Mouse (Mus musculus) neural tube, embryonic 12.5 days (tissue): ENCODE measurements at regions not wholly inside any gene's neighbourhood (a gene's known extent, or its start where the extent isn't known, plus 50 kb on each side); places are given as distances from the start of the nearest gene placed in this dataset.

ENCODE experiments used
- ATAC-seq: fragments of 200-750 bp; cut with Nextera tagmentation; 2 replicates; pipeline ENCODE4 v1.8.0; 2017; ENCODE audit warnings: low read depth, mild to moderate bottlenecking, moderate TSS enrichment, moderate library complexity; ENCODE audit not compliant: low FRiP score
- H3K27ac ChIP-seq: fragments of 300-500 bp; sonication (generic); 2 replicates; pipeline ENCODE4 v1.5.1; 2016
- H3K27me3 ChIP-seq: fragments of 300-500 bp; sonication (generic); replicated peaks from 2 replicates; pipeline ENCODE4 v1.6.1; 2016; ENCODE audit warnings: mild to moderate bottlenecking
- H3K36me3 ChIP-seq: fragments of 300-500 bp; sonication (generic); 2 replicates; pipeline ENCODE4 v1.6.1; 2016; ENCODE audit warnings: mild to moderate bottlenecking
- H3K4me1 ChIP-seq: fragments of 300-500 bp; sonication (generic); 2 replicates; pipeline ENCODE4 v1.6.1; 2016
- H3K4me2 ChIP-seq: fragments of 300-500 bp; sonication (generic); replicated peaks from 2 replicates; pipeline ENCODE4 v1.6.1; 2016; ENCODE audit warnings: mild to moderate bottlenecking
- H3K4me3 ChIP-seq: fragments of 300-500 bp; sonication (generic); 2 replicates; pipeline ENCODE4 v1.5.1; 2016
- H3K9ac ChIP-seq: fragments of 300-500 bp; sonication (generic); 2 replicates; pipeline ENCODE4 v1.6.1; 2016; ENCODE audit warnings: mild to moderate bottlenecking
- H3K9me3 ChIP-seq: fragments of 300-500 bp; sonication (generic); 2 replicates; pipeline ENCODE4 v1.6.1; 2016; ENCODE audit warnings: mild to moderate bottlenecking
- WGBS: fragments of 180-500 bp; shearing (Covaris S2); methylation state at CpG from one replicate; pipeline ENCODE4 v1.1.7; 2016; 5-methylcytosine and 5-hydroxymethylcytosine counted together

GRCm38 (mm10) chr16:77499537-77500301 lies 102.2 kb downstream of the Gm11146 start:
- H3K4me3 ChIP-seq = no peak overlapping the region
- H3K9me3 ChIP-seq = no peaks in the 10 kb centered on the region
- no peak overlapping the region for H3K27ac ChIP-seq
- peak overlapping the region; percentile 50 for H3K4me2 ChIP-seq
- no peaks in the 10 kb centered on the region for H3K27me3 ChIP-seq
- peaks cover 10% of the 10 kb centered on the region for H3K4me1 ChIP-seq
- H3K36me3 ChIP-seq = no peaks in the 10 kb centered on the region
- WGBS = 39% methylated on average over 18 of the region's 18 CpGs
- peak; percentile 93 for ATAC-seq
- H3K9ac ChIP-seq = no peak overlapping the region

GRCm38 (mm10) chr16:77495310-77495709 lies 106.6 kb downstream of the Gm11146 start:
- H3K4me1 ChIP-seq = peaks cover 6% of the 10 kb centered on the region
- no peak overlapping the region for H3K27ac ChIP-seq
- H3K9me3 ChIP-seq = no peaks in the 10 kb centered on the region
- no peak overlapping the region for H3K9ac ChIP-seq
- no peak overlapping the region for H3K4me3 ChIP-seq
- WGBS = 96% methylated on average over 7 of the region's 7 CpGs
- no peak for ATAC-seq
- no peaks in the 10 kb centered on the region for H3K36me3 ChIP-seq
- H3K4me2 ChIP-seq = no peak overlapping the region
- no peaks in the 10 kb centered on the region for H3K27me3 ChIP-seq

GRCm38 (mm10) chr16:77494042-77494441 lies 107.9 kb downstream of the Gm11146 start:
- Histone ChIP-seq H3K9ac (no peak overlapping the region), H3K4me2 (no peak overlapping the region), H3K9me3 (no peaks in the 10 kb centered on the region), H3K27ac (no peak overlapping the region), H3K4me3 (no peak overlapping the region), H3K27me3 (no peaks in the 10 kb centered on the region), H3K36me3 (no peaks in the 10 kb centered on the region), H3K4me1 (no peaks in the 10 kb centered on the region)
- WGBS = 96% methylated on average over 7 of the region's 7 CpGs
- no peak for ATAC-seq

GRCm38 (mm10) chr16:77488155-77488554 lies 113.7 kb downstream of the Gm11146 start:
- Histone ChIP-seq H3K4me3 (no peak overlapping the region), H3K36me3 (peaks cover 6% of the 10 kb centered on the region; the same call in 1 of the 2 replicates), H3K9ac (no peak overlapping the region), H3K4me2 (no peak overlapping the region), H3K27me3 (no peaks in the 10 kb centered on the region), H3K27ac (no peak overlapping the region), H3K4me1 (no peaks in the 10 kb centered on the region), H3K9me3 (no peaks in the 10 kb centered on the region)
- 95% methylated on average over 1 of the region's 1 CpGs for WGBS
- no peak for ATAC-seq

- Histone ChIP-seq H3K9ac (no peak overlapping the region), H3K9me3 (no peaks in the 10 kb centered on the region), H3K4me3 (no peak overlapping the region), H3K36me3 (no peaks in the 10 kb centered on the region), H3K27ac (no peak overlapping the region), H3K4me2 (no peak overlapping the region), H3K27me3 (no peaks in the 10 kb centered on the region), H3K4me1 (no peaks in the 10 kb centered on the region)
- WGBS = 52% methylated on average over 7 of the region's 7 CpGs
- no peak for ATAC-seq
Observed at GRCm38 (mm10) chr16:77479812-77480211, 122.1 kb downstream of the Gm11146 start.

- 95% methylated on average over 3 of the region's 3 CpGs for WGBS
- Histone ChIP-seq H3K4me3 (no peak overlapping the region), H3K9ac (no peak overlapping the region), H3K36me3 (peaks cover 11% of the 10 kb centered on the region; the same call in 1 of the 2 replicates), H3K9me3 (no peaks in the 10 kb centered on the region), H3K27ac (no peak overlapping the region), H3K27me3 (no peaks in the 10 kb centered on the region), H3K4me2 (no peak overlapping the region), H3K4me1 (no peaks in the 10 kb centered on the region)
- no peak; the same call in 1 of the 2 replicates for ATAC-seq
Observed at GRCm38 (mm10) chr16:77471868-77472267, 130.0 kb downstream of the Gm11146 start.

GRCm38 (mm10) chr16:77469903-77470302 lies 132.0 kb downstream of the Gm11146 start:
- Histone ChIP-seq H3K9me3 (no peaks in the 10 kb centered on the region), H3K36me3 (peaks cover 11% of the 10 kb centered on the region; the same call in 1 of the 2 replicates), H3K4me2 (no peak overlapping the region), H3K4me3 (no peak overlapping the region), H3K9ac (no peak overlapping the region), H3K27me3 (no peaks in the 10 kb centered on the region), H3K27ac (no peak overlapping the region), H3K4me1 (peaks cover under 1% of the 10 kb centered on the region; the same call in 1 of the 2 replicates)
- 91% methylated on average over 4 of the region's 4 CpGs for WGBS
- ATAC-seq = no peak

GRCm38 (mm10) chr16:77469328-77469875 lies 132.5 kb downstream of the Gm11146 start:
- peaks cover 11% of the 10 kb centered on the region; the same call in 1 of the 2 replicates for H3K36me3 ChIP-seq
- H3K4me1 ChIP-seq = peaks cover 6% of the 10 kb centered on the region
- no peak overlapping the region for H3K27ac ChIP-seq
- H3K9me3 ChIP-seq = no peaks in the 10 kb centered on the region
- ATAC-seq = no peak
- no peak overlapping the region for H3K4me2 ChIP-seq
- no peak overlapping the region for H3K4me3 ChIP-seq
- WGBS = 93% methylated on average over 6 of the region's 6 CpGs
- H3K27me3 ChIP-seq = no peaks in the 10 kb centered on the region
- H3K9ac ChIP-seq = no peak overlapping the region

GRCm38 (mm10) chr16:77467216-77467615 lies 134.7 kb downstream of the Gm11146 start:
- WGBS = 83% methylated on average over 12 of the region's 12 CpGs
- Histone ChIP-seq H3K4me1 (peaks cover 9% of the 10 kb centered on the region), H3K36me3 (peaks cover 11% of the 10 kb centered on the region; the same call in 1 of the 2 replicates), H3K27ac (no peak overlapping the region), H3K9me3 (no peaks in the 10 kb centered on the region), H3K4me2 (no peak overlapping the region), H3K9ac (no peak overlapping the region), H3K4me3 (no peak overlapping the region), H3K27me3 (no peaks in the 10 kb centered on the region)
- no peak for ATAC-seq

GRCm38 (mm10) chr16:77464623-77465022 lies 137.3 kb downstream of the Gm11146 start:
- H3K36me3 ChIP-seq = peaks cover 9% of the 10 kb centered on the region; the same call in 1 of the 2 replicates
- H3K4me3 ChIP-seq = no peak overlapping the region
- ATAC-seq = no peak
- H3K9ac ChIP-seq = no peak overlapping the region
- no peaks in the 10 kb centered on the region for H3K9me3 ChIP-seq
- no peak overlapping the region for H3K4me2 ChIP-seq
- WGBS = 21% methylated on average over 6 of the region's 6 CpGs
- H3K27ac ChIP-seq = no peak overlapping the region
- peaks cover 19% of the 10 kb centered on the region for H3K4me1 ChIP-seq
- no peaks in the 10 kb centered on the region for H3K27me3 ChIP-seq

- ATAC-seq = peak; percentile 70; the same call in 1 of the 2 replicates
- no peaks in the 10 kb centered on the region for H3K36me3 ChIP-seq
- H3K9ac ChIP-seq = no peak overlapping the region
- WGBS = 23% methylated on average over 3 of the region's 3 CpGs
- H3K4me1 ChIP-seq = peaks cover 22% of the 10 kb centered on the region
- no peak overlapping the region for H3K27ac ChIP-seq
- H3K4me2 ChIP-seq = no peak overlapping the region
- no peaks in the 10 kb centered on the region for H3K9me3 ChIP-seq
- no peaks in the 10 kb centered on the region for H3K27me3 ChIP-seq
- no peak overlapping the region for H3K4me3 ChIP-seq
Observed at GRCm38 (mm10) chr16:77461922-77462321, 140.0 kb downstream of the Gm11146 start.

- no peak overlapping the region for H3K27ac ChIP-seq
- peak; percentile 86 for ATAC-seq
Observed at GRCm38 (mm10) chr16:77461459-77461858, 140.4 kb downstream of the Gm11146 start.

More at GRCm38 (mm10) chr16:77461459-77461858, 140.4 kb downstream of the Gm11146 start:
- Histone ChIP-seq H3K4me1 (peaks cover 22% of the 10 kb centered on the region), H3K9ac (no peak overlapping the region), H3K4me2 (no peak overlapping the region), H3K4me3 (no peak overlapping the region), H3K9me3 (no peaks in the 10 kb centered on the region), H3K36me3 (no peaks in the 10 kb centered on the region), H3K27me3 (no peaks in the 10 kb centered on the region)
- WGBS = 38% methylated on average over 1 of the region's 1 CpGs
